Mouse (Mus musculus) midbrain, embryonic 12.5 days (tissue): ENCODE data around the gene Vps8. TPM values are rescaled to one million over a fixed set of nuclear protein-coding genes. Genes with fewer than 3 reads are reported as not detected.
"Not testable (repeated sequence)": the region's sequence is repeated elsewhere in the genome, so short reads cannot be mapped to it uniquely, and the experiment has no call there.

Experiments
- ATAC-seq: fragments of 200-750 bp; cut with Nextera tagmentation; 2 replicates; pipeline ENCODE4 v1.8.0; 2017; ENCODE audit warnings: low read depth, moderate TSS enrichment, moderate library complexity; ENCODE audit not compliant: low FRiP score
- H3K27ac ChIP-seq: fragments of 300-500 bp; sonication (generic); replicated peaks from 2 replicates; pipeline ENCODE4 v1.5.1; 2016; ENCODE audit warnings: mild to moderate bottlenecking
- H3K27me3 ChIP-seq: fragments of 300-500 bp; sonication (generic); 2 replicates; pipeline ENCODE4 v1.6.1; 2016; ENCODE audit warnings: mild to moderate bottlenecking
- H3K36me3 ChIP-seq: fragments of 300-500 bp; sonication (generic); 2 replicates; pipeline ENCODE4 v1.6.1; 2016
- H3K4me1 ChIP-seq: fragments of 300-500 bp; sonication (generic); 2 replicates; pipeline ENCODE4 v1.6.1; 2016
- H3K4me2 ChIP-seq: fragments of 300-500 bp; sonication (generic); replicated peaks from 2 replicates; pipeline ENCODE4 v1.6.1; 2016; ENCODE audit warnings: mild to moderate bottlenecking, moderate library complexity
- H3K4me3 ChIP-seq: fragments of 300-500 bp; sonication (generic); 2 replicates; pipeline ENCODE4 v1.5.1; 2016; ENCODE audit warnings: mild to moderate bottlenecking
- H3K9ac ChIP-seq: fragments of 300-500 bp; sonication (generic); replicated peaks from 2 replicates; pipeline ENCODE4 v1.6.1; 2016; ENCODE audit warnings: mild to moderate bottlenecking, moderate library complexity
- H3K9me3 ChIP-seq: fragments of 300-500 bp; sonication (generic); 2 replicates; pipeline ENCODE4 v1.6.1; 2016; ENCODE audit warnings: mild to moderate bottlenecking
- WGBS: fragments of 180-500 bp; shearing (Covaris S2); methylation state at CpG from one replicate; pipeline ENCODE4 v1.1.7; 2016; 5-methylcytosine and 5-hydroxymethylcytosine counted together
- polyA plus RNA-seq: library from polyadenylated mRNA; unstranded; fragments of >200 nt; fragmentation: Nextera tagmentation; extraction: Ambion mirVana; gene quantifications from 2 replicates; pipeline ENCODE4 v1.2.1, GENCODE M21; 2016

Vps8 gene
- polyA plus RNA-seq, 1 experiment from 2014 or later, result 32.5 TPM

DNA sequence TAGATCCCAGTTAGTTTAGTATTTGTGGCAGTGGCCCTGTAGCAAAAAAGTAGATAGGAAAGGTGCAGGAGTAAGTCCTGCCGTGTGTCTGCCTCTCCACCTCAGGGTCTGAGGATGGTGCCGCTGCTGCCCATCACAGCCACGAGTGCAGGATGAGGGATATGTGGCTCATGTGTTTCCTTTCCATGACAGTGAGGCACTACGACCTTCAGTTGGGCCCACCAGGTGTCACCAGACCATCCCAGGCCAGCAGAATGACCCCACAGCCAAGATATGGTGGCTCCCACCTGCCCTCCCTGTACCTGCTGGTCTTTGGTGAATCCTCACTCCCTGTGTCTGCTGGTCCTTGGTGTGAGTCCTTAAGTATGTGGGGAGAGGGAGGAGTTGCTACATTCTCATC, 228.2 kb downstream of the Vps8 start:
- WGBS, result 91% methylated on average over 4 of the region's 4 CpGs
- Histone ChIP-seq H3K27ac (no peak overlapping the region), H3K36me3 (peaks cover 49% of the 10 kb centered on the region), H3K4me3 (no peak overlapping the region), H3K27me3 (no peaks in the 10 kb centered on the region), H3K4me1 (peaks cover 17% of the 10 kb centered on the region), H3K9ac (no peak overlapping the region), H3K4me2 (no peak overlapping the region), H3K9me3 (no peaks in the 10 kb centered on the region)
- no peak for ATAC-seq

DNA sequence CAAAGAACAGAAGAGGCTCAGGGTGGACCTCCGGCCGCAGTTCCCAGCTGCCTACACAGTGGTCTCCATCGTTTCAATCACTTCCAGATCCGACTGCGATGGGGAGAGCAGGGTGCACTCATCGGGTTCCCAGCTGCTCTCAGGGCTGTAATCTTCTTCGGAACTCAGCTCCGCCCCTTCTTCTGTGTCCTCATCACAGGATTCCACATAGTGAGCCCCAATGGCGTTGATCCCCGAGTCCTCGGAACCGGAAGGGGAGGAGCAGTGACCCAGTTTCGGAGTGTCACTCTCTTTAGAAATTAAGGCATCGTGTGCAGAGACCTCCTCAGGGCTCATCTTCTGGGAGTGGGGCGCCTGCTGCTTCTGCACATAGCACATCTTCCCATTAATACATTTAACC, 230.2 kb downstream of the Vps8 start:
- peaks cover 45% of the 10 kb centered on the region for H3K36me3 ChIP-seq
- no peaks in the 10 kb centered on the region for H3K27me3 ChIP-seq
- peaks cover 17% of the 10 kb centered on the region for H3K4me1 ChIP-seq
- no peak overlapping the region for H3K27ac ChIP-seq
- H3K9me3 ChIP-seq, result no peaks in the 10 kb centered on the region
- H3K9ac ChIP-seq, result no peak overlapping the region
- WGBS, result 78% methylated on average over 15 of the region's 15 CpGs
- no peak for ATAC-seq
- H3K4me3 ChIP-seq, result no peak overlapping the region
- no peak overlapping the region for H3K4me2 ChIP-seq

DNA sequence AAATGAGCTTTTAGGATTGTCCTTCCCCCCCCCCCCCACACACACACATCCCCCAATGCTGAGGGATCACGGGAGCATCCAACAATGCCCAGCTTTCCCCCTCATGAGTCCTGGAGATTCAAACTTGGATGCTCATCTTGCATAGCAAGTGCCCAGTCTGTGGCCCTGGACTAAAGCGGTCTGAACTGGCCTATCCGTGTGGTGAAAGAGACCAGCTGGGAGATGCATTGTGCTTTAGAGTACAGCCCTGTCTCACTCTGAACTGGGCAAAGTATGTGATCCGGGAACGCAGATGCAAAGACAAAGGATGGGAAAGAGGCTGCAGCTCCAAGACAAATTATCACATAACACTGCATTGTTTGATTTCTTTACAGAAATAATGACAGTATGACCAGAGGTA, 231.5 kb downstream of the Vps8 start:
- 43% methylated on average over 5 of the region's 5 CpGs for WGBS
- Histone ChIP-seq H3K9me3 (peaks cover 4% of the 10 kb centered on the region; the same call in 1 of the 2 replicates), H3K9ac (no peak overlapping the region), H3K27ac (peak overlapping the region; percentile 78), H3K36me3 (peaks cover 48% of the 10 kb centered on the region), H3K4me3 (no peak overlapping the region), H3K4me2 (no peak overlapping the region), H3K27me3 (no peaks in the 10 kb centered on the region), H3K4me1 (peaks cover 17% of the 10 kb centered on the region)
- ATAC-seq, result peak; percentile 77

DNA sequence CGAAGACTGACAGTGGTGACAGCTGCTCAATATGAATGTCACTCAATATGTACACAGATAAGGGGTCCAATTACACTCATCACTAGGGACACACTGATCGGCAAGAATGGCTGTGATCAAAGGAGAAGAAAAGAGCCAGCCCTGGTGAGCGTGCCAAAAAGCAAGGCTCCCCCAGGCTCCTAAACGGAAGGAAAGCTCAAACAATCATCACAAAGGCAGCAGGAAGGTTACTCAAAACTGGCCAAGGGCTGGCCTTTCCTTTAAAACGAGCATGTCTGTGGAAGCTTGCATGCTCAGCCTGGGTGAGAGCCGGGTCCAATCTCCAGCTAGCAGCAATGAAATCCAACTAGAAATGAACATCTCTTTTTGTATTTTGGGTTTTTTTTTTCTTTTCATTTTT, 232.4 kb downstream of the Vps8 start:
- 32% methylated on average over 6 of the region's 6 CpGs for WGBS
- peaks cover 19% of the 10 kb centered on the region for H3K4me1 ChIP-seq
- H3K4me2 ChIP-seq, result no peak overlapping the region
- no peaks in the 10 kb centered on the region for H3K27me3 ChIP-seq
- no peak overlapping the region for H3K4me3 ChIP-seq
- peak overlapping the region; percentile 78 for H3K27ac ChIP-seq
- ATAC-seq, result no peak
- H3K9me3 ChIP-seq, result peaks cover 5% of the 10 kb centered on the region; the same call in 1 of the 2 replicates
- peaks cover 50% of the 10 kb centered on the region for H3K36me3 ChIP-seq
- H3K9ac ChIP-seq, result no peak overlapping the region

DNA sequence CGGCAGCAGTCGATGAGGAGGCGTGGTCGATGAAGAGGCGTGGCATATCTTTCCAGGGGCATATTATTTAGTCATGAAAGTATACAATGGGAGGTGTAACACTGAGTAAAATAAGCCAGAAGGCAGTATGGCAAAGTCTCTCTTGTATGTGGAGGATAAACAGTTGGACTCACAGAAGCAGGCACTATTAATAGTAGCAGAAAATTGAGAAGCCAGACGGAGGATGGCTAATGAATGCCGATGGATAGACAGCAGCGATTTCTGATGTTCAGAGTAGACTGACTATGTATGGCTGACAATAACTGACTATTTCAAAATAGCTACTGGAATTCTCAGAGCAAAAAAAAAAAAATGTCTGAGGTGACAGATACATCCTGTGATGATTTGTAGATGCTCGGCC, 233.0 kb downstream of the Vps8 start:
- ATAC-seq, result no peak

DNA sequence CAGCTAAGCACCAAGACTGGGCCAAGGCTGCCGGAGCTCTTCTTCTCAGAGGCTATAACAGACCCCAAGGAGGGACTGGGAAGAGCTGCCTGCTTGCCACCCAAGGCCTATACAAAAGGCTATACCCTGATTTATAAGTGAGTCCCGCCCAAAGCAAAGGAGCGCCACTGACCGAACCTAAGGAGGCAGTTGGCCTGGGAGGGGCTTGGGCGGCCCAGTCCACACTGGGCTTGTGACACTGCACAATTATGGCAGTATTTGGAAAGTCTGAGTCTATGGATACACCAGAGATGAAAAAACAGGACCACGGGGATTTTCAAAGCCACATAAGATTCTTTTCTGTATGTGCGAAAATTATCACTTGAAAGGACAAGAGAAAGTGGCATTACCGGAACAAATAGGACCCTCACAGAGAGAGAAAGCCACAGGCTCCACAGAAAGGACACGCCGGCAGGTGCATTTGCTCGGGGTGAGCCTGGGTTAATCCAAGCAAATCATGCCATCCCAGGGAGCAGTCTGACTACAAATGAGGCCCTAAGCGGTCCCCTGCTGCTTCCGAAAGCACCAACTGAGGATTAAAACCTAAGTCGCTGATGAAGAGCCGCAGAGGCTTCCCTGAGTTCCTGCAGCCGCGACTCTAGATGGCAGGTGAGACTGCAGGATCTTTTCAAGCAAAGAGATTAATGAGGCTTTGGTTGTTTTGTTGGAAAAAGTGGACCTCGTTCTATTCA, 241.9 kb downstream of the Vps8 start:
- H3K36me3 ChIP-seq, result peaks cover 15% of the 10 kb centered on the region; the same call in 1 of the 2 replicates
- no peaks in the 10 kb centered on the region for H3K27me3 ChIP-seq
- H3K4me1 ChIP-seq, result peaks cover 44% of the 10 kb centered on the region
- H3K9ac ChIP-seq, result 0 out of 2 replicates have a peak overlapping the region, but pooled peaks have one; percentile 31
- WGBS, result 4% methylated on average over 18 of the region's 18 CpGs
- peak overlapping the region; percentile 35 for H3K4me2 ChIP-seq
- no peak overlapping the region for H3K4me3 ChIP-seq
- H3K27ac ChIP-seq, result peak overlapping the region; percentile 89
- H3K9me3 ChIP-seq, result no peaks in the 10 kb centered on the region
- ATAC-seq, result peak; percentile 94

More for the DNA sequence above, 233.0 kb downstream of the Vps8 start:
- Histone ChIP-seq H3K4me1 (peaks cover 25% of the 10 kb centered on the region), H3K9me3 (peaks cover 5% of the 10 kb centered on the region; the same call in 1 of the 2 replicates), H3K4me3 (no peak overlapping the region), H3K36me3 (peaks cover 48% of the 10 kb centered on the region), H3K4me2 (no peak overlapping the region), H3K27me3 (no peaks in the 10 kb centered on the region), H3K27ac (peak overlapping the region; percentile 78; the same call in 1 of the 2 replicates), H3K9ac (no peak overlapping the region)
- 88% methylated on average over 9 of the region's 9 CpGs for WGBS

DNA sequence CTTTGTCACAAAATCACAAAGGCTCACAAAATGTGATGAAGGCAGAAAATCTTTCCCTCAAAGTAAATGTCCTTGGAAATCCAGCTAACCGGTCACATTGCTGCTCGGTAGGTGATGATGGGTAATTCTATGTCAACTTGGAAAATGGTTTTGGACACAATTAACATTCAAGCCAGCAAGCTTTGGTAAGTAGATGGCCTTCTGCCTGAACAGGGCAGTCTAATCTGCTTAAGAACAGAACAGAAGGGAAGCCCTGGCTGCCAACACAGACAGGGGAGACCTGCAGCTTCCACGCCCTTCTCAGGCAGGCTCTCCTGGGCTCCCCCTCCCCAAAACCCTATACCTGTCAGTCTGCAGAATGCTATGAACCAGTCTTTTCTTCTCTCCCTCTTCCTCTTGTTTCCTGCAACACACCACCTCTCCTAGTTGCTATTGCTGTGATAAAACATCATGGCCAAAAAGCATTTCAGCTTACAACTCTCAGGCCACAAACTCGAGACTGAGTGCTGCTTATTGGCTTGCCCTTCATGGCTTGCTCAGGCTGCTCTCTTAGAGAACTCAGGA, 242.6 kb downstream of the Vps8 start:
- peak overlapping the region; percentile 89 for H3K27ac ChIP-seq
- no peak overlapping the region for H3K4me3 ChIP-seq
- peaks cover 41% of the 10 kb centered on the region for H3K4me1 ChIP-seq
- H3K36me3 ChIP-seq, result peaks cover 13% of the 10 kb centered on the region; the same call in 1 of the 2 replicates
- ATAC-seq, result peak; percentile 72
- no peaks in the 10 kb centered on the region for H3K9me3 ChIP-seq
- no peaks in the 10 kb centered on the region for H3K27me3 ChIP-seq
- 5% methylated on average over 4 of the region's 4 CpGs for WGBS
- H3K4me2 ChIP-seq, result peak overlapping the region; percentile 35
- H3K9ac ChIP-seq, result no peak overlapping the region

DNA sequence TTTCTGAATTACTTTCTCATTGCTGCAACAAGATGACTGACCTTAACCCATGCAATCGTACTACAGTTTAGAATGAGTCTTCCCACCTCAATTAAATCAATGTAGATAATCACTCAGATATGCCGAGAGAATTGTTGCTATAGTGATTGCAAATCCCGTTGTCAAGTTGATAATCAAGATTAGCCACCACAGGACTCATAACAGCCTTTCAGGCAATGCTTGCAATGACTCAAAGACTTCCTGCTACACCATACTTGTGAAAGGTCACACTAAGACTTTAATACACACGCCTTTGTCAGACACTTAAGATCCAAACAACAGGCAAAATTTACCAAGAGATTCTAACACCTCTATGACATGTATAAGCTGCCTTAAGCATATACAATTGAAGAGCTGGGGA, 249.0 kb downstream of the Vps8 start:
- Histone ChIP-seq H3K4me1 (no peaks in the 10 kb centered on the region; the same call in 1 of the 2 replicates), H3K9ac (no peak overlapping the region), H3K36me3 (peaks cover 25% of the 10 kb centered on the region), H3K27ac (no peak overlapping the region), H3K9me3 (no peaks in the 10 kb centered on the region), H3K4me3 (no peak overlapping the region), H3K4me2 (no peak overlapping the region), H3K27me3 (no peaks in the 10 kb centered on the region)
- WGBS, result 73% methylated on average over 4 of the region's 4 CpGs
- no peak for ATAC-seq

DNA sequence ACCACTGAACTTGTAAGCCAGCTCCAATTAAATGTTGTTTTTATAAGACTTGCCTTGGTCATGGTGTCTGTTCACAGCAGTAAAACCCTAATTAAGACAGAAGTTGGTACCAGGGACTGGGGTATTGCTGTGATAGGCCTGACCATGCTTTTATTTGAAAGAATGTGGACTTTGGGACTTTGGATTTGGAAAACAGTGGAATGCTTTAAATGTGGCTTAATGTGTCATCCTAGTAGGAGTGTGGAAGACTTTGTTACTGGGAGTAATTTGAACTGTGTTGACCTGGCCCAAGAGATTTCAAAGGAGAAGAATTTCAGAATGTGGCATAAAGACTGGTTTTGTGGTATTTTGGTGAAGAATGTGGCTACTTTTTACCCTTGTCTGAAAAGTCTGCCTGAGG, 250.1 kb downstream of the Vps8 start:
- H3K4me1 ChIP-seq, ATAC-seq, H3K4me2 ChIP-seq, H3K4me3 ChIP-seq, H3K9me3 ChIP-seq, H3K27me3 ChIP-seq, H3K27ac ChIP-seq, H3K9ac ChIP-seq: not testable (repeated sequence)
- peaks cover 31% of the 10 kb centered on the region for H3K36me3 ChIP-seq

DNA sequence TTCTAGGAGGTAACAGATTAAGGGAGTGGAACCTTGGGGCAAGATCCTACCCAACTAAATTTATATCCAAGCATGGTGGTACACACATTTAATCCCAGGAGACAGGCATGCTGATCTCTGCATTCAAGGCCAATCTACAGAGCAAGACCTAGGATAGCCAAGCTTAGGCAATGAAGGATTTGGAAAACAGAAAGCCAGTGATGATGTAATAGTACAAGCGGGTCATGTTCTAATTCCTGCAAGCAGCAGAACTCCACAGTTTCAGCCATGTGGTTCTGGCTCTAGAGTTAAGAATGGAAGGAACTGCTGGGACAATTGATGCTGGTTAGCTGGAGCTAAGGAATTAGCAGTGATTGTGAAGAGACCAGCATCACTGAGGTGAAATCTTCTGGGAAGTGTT, 250.7 kb downstream of the Vps8 start:
- not testable (repeated sequence) for H3K9ac ChIP-seq, H3K27ac ChIP-seq, ATAC-seq, H3K4me3 ChIP-seq, H3K27me3 ChIP-seq, H3K9me3 ChIP-seq, H3K4me1 ChIP-seq, H3K4me2 ChIP-seq
- 93% methylated on average over 1 of the region's 1 CpGs for WGBS
- peaks cover 28% of the 10 kb centered on the region for H3K36me3 ChIP-seq

DNA sequence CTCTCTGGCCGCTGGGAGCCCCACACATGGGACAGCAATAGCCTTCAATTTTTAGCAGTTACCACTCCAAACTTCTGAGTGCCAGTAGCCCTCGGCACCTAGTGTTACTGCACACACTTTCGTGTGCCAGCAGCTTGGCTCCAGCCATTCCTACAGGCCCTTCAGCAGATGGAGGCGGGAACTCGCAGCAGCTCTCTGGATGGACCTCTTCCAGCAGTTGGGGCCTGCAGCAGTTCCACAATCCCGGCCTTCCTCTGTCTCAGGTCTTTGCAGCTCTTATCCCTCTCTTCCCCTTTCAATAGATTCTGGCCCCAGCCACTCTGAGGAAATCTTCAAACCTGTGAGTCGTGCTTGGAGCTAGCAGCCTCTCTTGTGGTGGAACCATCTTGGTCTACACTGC, 253.9 kb downstream of the Vps8 start:
- no peaks in the 10 kb centered on the region; the same call in 1 of the 2 replicates for H3K4me1 ChIP-seq
- no peak overlapping the region for H3K4me3 ChIP-seq
- H3K9ac ChIP-seq, result no peak overlapping the region
- H3K9me3 ChIP-seq, result no peaks in the 10 kb centered on the region
- no peak for ATAC-seq
- H3K27me3 ChIP-seq, result no peaks in the 10 kb centered on the region
- no peak overlapping the region for H3K27ac ChIP-seq
- no peak overlapping the region for H3K4me2 ChIP-seq
- 93% methylated on average over 7 of the region's 7 CpGs for WGBS
- H3K36me3 ChIP-seq, result peaks cover 23% of the 10 kb centered on the region

DNA sequence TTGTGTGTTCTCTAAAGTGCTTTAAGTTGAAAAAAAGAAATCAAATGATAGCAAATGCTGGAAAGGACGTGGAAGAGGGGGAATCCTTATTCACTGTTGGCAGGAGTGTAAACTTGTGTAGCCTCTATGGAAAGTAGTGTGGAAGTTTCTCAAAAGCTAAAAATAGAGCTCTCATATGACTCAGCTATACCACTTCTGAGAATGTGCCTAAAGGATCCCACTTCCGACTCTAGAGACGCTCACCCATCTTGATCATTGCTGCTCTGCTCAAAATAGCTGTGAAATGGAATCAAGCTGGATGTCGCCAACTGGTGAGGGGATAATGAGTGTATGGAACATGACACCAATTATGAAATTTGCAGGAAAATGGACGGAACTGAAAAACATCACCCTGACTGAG, 264.5 kb downstream of the Vps8 start:
- Histone ChIP-seq H3K4me1 (peaks cover 22% of the 10 kb centered on the region), H3K27ac (no peak overlapping the region), H3K4me3 (no peak overlapping the region), H3K9me3 (no peaks in the 10 kb centered on the region; the same call in 1 of the 2 replicates), H3K9ac (no peak overlapping the region), H3K27me3 (no peaks in the 10 kb centered on the region), H3K4me2 (no peak overlapping the region), H3K36me3 (peaks cover 48% of the 10 kb centered on the region)
- no peak for ATAC-seq
- WGBS, result 94% methylated on average over 5 of the region's 5 CpGs
